Mouse (Mus musculus) liver, embryonic 11.5 days (tissue): ENCODE measurements at regions not wholly inside any gene's neighbourhood (a gene's known extent, or its start where the extent isn't known, plus 50 kb on each side); places are given as distances from the start of the nearest gene placed in this dataset.

ENCODE experiments used
- ATAC-seq: fragments of 200-750 bp; cut with Nextera tagmentation; replicated peaks from 2 replicates; pipeline ENCODE4 v1.8.0; 2017; ENCODE audit warnings: moderate number of reproducible peaks, mild to moderate bottlenecking, moderate TSS enrichment, moderate library complexity; ENCODE audit not compliant: low FRiP score
- DNase-seq: peaks from one replicate; pipeline ENCODE4 v3.0.0-alpha.2; 2017; ENCODE audit warnings: low spot score
- H3K27ac ChIP-seq: fragments of 300-500 bp; sonication (generic); 2 replicates; pipeline ENCODE4 v1.5.1; 2014; ENCODE audit warnings: mild to moderate bottlenecking, low read depth, low read length, control low read depth
- H3K27me3 ChIP-seq: fragments of 300-500 bp; sonication (generic); replicated peaks from 2 replicates; pipeline ENCODE4 v1.6.1; 2014; ENCODE audit warnings: low read length, mixed read lengths; ENCODE audit not compliant: control insufficient read depth, insufficient read depth
- H3K36me3 ChIP-seq: fragments of 300-500 bp; sonication (generic); 2 replicates; pipeline ENCODE4 v1.6.1; 2014; ENCODE audit warnings: mild to moderate bottlenecking, low read length, moderate library complexity, mixed read lengths; ENCODE audit not compliant: control insufficient read depth, insufficient read depth
- H3K4me1 ChIP-seq: fragments of 300-500 bp; sonication (generic); replicated peaks from 2 replicates; pipeline ENCODE4 v1.6.1; 2014; ENCODE audit warnings: low read length, mixed read lengths; ENCODE audit not compliant: control insufficient read depth, insufficient read depth
- H3K4me2 ChIP-seq: fragments of 300-500 bp; sonication (generic); 2 replicates; pipeline ENCODE4 v1.6.1; 2014; ENCODE audit warnings: mild to moderate bottlenecking, control low read depth, moderate library complexity
- H3K4me3 ChIP-seq: fragments of 300-500 bp; sonication (generic); 2 replicates; pipeline ENCODE4 v1.5.1; 2014; ENCODE audit warnings: low read depth, low read length, control low read depth
- H3K9ac ChIP-seq: fragments of 300-500 bp; sonication (generic); 2 replicates; pipeline ENCODE4 v1.6.1; 2014; ENCODE audit warnings: low read depth, low read length, control low read depth
- H3K9me3 ChIP-seq: fragments of 300-500 bp; sonication (generic); 2 replicates; pipeline ENCODE4 v1.6.1; 2016; ENCODE audit warnings: low read length, inconsistent platforms, mixed read lengths; ENCODE audit not compliant: control insufficient read depth
- WGBS: fragments of 180-500 bp; shearing (Covaris S2); extraction: QIAGEN DNeasy Blood & Tissue Kit; methylation state at CpG from one replicate; pipeline ENCODE4 v1.1.7; 2014; 5-methylcytosine and 5-hydroxymethylcytosine counted together

DNA sequence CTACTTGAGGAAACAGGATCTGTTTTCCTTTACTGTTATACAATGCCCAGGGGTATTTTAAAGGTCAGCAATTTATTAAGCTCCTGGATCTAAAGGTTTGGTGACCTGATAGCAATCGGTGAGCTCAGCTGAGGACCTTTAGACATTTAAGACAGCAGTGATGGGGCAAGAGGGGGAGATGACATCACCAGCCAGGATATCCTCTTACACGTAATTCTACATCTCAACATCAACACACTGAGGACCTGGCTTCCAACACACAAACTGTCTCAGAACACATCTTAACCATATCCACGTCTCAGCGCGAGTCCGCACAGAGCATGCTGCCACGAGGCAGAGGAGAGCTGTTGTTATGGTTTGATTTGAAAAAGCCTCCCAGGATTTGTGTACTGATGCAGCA lies 69.2 kb downstream of the Nhlrc3 start:
- no peak overlapping the region for H3K27ac ChIP-seq
- no peaks in the 10 kb centered on the region for H3K9me3 ChIP-seq
- H3K4me2 ChIP-seq, result no peak overlapping the region
- H3K4me1 ChIP-seq, result no peaks in the 10 kb centered on the region
- no peaks in the 10 kb centered on the region for H3K27me3 ChIP-seq
- DNase-seq (no peak), ATAC-seq (no peak)
- no peak overlapping the region for H3K9ac ChIP-seq
- H3K4me3 ChIP-seq, result no peak overlapping the region
- 81% methylated on average over 7 of the region's 7 CpGs for WGBS
- H3K36me3 ChIP-seq, result no peaks in the 10 kb centered on the region

DNA sequence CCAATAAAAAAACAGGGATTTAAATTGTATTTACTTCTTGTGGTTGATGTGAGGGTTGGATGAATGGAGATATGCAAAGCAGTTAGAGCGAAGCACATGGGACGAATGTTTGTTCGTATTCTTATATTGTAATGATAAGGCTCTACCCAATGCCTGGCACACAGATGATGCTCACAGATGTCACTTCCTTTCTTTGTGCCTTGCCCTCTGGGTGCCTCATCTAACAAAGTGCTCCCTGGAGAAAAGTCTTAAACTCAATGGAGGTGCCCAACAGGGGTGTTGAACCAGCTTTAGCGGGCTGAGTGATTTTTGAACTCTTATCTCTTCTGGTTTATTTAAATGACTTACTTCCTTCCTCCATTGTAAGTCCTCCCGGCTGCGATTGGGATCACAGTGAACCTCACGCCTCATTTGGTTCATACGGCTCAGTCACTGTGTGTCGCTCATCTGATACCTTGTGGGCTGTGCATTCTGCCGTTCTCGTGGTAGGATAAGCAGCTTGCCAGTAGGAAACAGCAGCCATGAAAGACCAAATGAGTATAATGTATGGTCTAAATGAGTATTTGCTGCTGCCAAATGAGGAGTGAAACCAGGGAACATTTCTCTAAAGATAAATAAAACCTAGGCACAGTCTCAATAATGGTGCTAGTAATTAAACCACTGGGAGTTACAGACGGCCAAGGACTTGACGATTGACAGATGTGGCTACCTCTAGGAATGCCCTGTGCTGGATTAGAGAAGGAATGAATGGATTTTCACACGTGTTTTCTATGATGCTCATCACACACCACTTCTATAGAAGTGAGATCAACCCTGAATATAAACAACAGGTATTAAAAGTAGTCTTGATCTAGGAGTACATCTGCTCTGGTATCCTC lies 81.2 kb downstream of the Nhlrc3 start:
- Histone ChIP-seq H3K4me2 (no peak overlapping the region), H3K4me1 (no peaks in the 10 kb centered on the region), H3K36me3 (no peaks in the 10 kb centered on the region), H3K9ac (no peak overlapping the region), H3K27ac (no peak overlapping the region), H3K9me3 (no peaks in the 10 kb centered on the region), H3K27me3 (no peaks in the 10 kb centered on the region), H3K4me3 (no peak overlapping the region)
- DNase-seq (no peak), ATAC-seq (no peak)
- 58% methylated on average over 14 of the region's 14 CpGs for WGBS

DNA sequence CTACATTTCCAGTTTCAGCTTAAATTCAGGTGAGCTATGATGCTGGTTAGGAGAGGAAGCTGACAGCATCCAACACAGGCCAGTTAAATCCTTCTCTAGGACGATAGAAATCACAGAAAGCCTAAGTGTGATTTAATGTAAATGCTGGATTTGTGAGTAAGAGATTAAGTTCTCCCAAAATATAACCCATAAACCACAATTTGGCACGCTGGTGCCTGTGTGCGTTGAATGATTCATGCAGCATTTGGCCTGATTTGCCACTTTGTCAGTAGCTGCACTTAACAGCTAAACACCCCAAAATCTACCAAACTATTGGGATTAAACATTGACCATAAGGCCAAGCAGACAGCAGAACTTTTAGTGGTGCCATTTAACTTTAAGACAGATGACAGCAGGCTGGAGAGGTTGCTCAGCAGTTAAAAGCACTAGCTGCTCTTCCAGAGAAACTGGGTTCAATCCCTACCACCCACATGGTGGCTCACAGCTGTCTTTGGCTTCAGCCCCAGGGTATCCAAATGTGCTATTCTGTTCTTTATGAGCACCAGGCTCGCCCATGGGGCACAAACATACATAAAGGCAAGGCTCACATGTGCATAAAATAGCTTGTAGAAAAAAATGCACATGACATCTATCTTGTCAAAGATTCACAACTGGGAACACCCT lies 83.5 kb downstream of the Nhlrc3 start:
- DNase-seq (no peak), ATAC-seq (no peak)
- no peaks in the 10 kb centered on the region for H3K4me1 ChIP-seq
- no peaks in the 10 kb centered on the region for H3K9me3 ChIP-seq
- no peak overlapping the region for H3K27ac ChIP-seq
- WGBS, result 58% methylated on average over 4 of the region's 4 CpGs
- no peak overlapping the region for H3K9ac ChIP-seq
- no peaks in the 10 kb centered on the region for H3K36me3 ChIP-seq
- no peak overlapping the region for H3K4me3 ChIP-seq
- H3K4me2 ChIP-seq, result no peak overlapping the region
- no peaks in the 10 kb centered on the region for H3K27me3 ChIP-seq

DNA sequence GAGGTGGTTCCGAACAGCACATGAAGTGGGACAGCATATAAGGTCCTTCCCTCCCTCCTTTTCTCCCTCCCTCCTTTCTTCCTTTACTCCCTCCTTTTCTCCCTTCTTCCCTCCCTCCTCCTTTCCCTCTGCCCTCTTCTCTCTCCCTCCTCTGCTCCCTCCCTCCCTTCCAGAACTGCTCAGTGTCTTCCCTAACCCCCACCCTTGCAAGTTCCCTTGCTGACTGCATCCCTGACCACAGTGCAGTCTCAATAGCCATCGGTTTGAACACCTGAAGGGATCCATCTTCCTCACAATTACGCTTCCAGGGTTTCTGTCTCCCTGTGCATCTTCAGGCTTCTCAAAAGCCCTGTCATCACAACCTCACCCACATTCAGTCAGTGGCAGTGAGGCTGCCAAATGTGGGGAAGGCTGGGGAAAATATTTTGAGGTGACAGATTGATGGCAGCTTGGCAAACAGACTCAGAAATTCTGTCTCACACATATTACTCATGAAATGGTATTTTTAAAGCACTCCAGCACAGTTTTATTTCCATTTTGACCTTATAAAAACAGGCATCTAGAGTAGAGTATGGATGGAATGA lies 86.2 kb downstream of the Nhlrc3 start:
- no peak for DNase-seq
- Histone ChIP-seq H3K4me1 (no peaks in the 10 kb centered on the region), H3K27me3 (no peaks in the 10 kb centered on the region), H3K36me3 (no peaks in the 10 kb centered on the region), H3K4me2 (no peak overlapping the region), H3K27ac (no peak overlapping the region), H3K9ac (no peak overlapping the region), H3K9me3 (no peaks in the 10 kb centered on the region), H3K4me3 (no peak overlapping the region)
- WGBS, result 77% methylated on average over 3 of the region's 3 CpGs
- ATAC-seq, result no peak

DNA sequence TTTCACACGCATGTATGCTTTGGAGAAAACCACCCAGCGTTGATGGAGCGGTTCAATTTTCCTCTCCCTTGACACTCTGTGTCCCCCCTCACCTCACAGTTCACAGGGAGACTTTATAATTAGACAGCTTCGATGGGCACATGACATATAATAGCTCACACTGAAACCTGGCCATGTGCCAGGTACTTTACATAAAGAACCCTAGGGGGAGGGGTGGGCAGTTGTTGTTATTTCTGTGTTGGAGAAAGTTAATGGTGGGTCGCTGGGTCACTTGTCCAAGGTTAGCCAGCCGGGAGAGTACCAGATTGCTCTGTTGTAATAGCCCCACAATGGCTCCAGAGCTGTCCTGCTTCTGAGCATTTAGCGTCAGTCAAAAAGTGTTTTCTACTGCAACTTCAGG lies 90.2 kb downstream of the Nhlrc3 start:
- Histone ChIP-seq H3K27ac (no peak overlapping the region), H3K4me2 (no peak overlapping the region), H3K27me3 (no peaks in the 10 kb centered on the region), H3K9me3 (peaks cover 9% of the 10 kb centered on the region; the same call in 1 of the 2 replicates), H3K4me3 (no peak overlapping the region), H3K9ac (no peak overlapping the region), H3K36me3 (no peaks in the 10 kb centered on the region), H3K4me1 (no peaks in the 10 kb centered on the region)
- no peak for ATAC-seq
- DNase-seq, result no peak
- 80% methylated on average over 7 of the region's 7 CpGs for WGBS

DNA sequence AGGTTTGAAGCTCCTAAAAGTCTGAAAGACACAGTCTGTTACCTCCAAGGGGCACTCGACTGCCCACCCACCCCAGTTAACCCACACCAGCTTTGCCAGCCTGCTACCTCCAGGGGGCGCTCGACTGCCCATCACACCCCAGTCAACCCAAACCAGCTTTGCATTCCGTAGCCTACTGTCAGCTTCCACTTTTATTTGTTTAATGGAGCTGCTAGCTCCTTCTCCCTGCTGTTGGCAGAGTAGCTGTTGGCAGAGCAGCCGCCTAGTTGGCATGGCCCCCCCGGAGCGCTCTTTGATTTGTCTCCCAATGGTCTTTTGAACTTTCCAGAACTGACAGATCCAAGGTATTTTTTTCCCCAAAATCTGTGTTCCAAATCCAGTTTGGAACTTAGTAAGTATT lies 91.2 kb downstream of the Nhlrc3 start:
- Histone ChIP-seq H3K9me3 (peaks cover 9% of the 10 kb centered on the region; the same call in 1 of the 2 replicates), H3K4me2 (no peak overlapping the region), H3K9ac (no peak overlapping the region), H3K27me3 (no peaks in the 10 kb centered on the region), H3K27ac (no peak overlapping the region), H3K4me1 (no peaks in the 10 kb centered on the region), H3K4me3 (no peak overlapping the region), H3K36me3 (no peaks in the 10 kb centered on the region)
- DNase-seq (no peak), ATAC-seq (no peak)
- 63% methylated on average over 7 of the region's 7 CpGs for WGBS

DNA sequence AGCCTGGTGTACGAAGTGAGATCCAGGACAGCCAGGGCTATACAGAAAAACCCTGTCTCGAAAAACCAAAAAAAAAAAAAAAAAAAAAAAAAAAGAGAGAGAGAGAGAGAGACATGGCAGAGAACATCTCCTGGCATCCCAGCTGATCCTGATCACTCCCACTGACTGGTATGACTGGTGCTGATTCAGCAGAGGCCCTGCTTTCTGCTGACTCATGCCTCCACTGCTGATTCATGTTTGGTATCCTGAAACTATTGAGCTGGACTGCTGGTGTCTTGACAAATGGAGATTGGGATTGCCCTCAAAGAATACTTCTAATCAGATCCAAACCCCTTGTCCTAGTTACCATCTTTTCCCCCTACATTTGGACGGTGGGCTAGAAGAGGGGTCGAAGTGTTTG lies 101.9 kb downstream of the Nhlrc3 start:
- Histone ChIP-seq H3K27ac (no peak overlapping the region), H3K27me3 (no peaks in the 10 kb centered on the region), H3K4me2 (no peak overlapping the region), H3K9me3 (no peaks in the 10 kb centered on the region; the same call in 1 of the 2 replicates), H3K4me3 (no peak overlapping the region), H3K36me3 (no peaks in the 10 kb centered on the region), H3K9ac (no peak overlapping the region), H3K4me1 (no peaks in the 10 kb centered on the region)
- no peak for DNase-seq
- WGBS, result 75% methylated on average over 4 of the region's 4 CpGs
- ATAC-seq, result no peak

DNA sequence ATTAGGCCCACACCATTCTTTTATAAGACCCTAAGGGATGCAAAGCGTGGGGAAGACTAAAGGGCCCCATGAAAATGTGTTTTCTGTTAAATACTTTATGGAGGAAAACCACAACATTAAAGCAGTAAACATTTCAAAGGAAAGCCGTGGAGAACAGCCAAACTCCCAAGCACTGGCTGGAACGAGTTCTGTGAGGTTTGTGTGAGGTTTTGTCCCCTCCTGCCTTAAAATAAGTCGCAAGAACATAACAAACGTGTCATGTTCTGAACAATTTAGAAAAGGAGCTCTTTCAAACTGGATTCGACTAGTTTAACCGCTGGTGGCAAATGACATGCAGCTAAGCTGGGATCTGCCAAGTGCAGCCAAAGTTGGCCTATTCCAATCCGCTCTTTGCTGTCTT lies 109.4 kb downstream of the Nhlrc3 start:
- WGBS, result 77% methylated on average over 8 of the region's 8 CpGs
- Histone ChIP-seq H3K27ac (no peak overlapping the region), H3K9me3 (no peaks in the 10 kb centered on the region), H3K4me1 (no peaks in the 10 kb centered on the region), H3K9ac (no peak overlapping the region), H3K36me3 (no peaks in the 10 kb centered on the region), H3K4me2 (no peak overlapping the region), H3K27me3 (no peaks in the 10 kb centered on the region), H3K4me3 (no peak overlapping the region)
- ATAC-seq (no peak), DNase-seq (no peak)
